Mouse (Mus musculus): Measurements from ENCODE around the gene Gm20388.

Gm20388 gene

GRCm38 (mm10) chr8:124286461-124287124 is 4376.0 kb downstream of the Gm20388 start:
- no peak for DNase-seq (ENCODE audit: inconsistent ontology term)

- no peak for DNase-seq (ENCODE audit: inconsistent ontology term)
These were observed 4377.7 kb downstream of the Gm20388 start for GRCm38 (mm10) chr8:124288215-124288864.

- DNase-seq (ENCODE audit: inconsistent ontology term) = no peak
These were observed 4378.9 kb downstream of the Gm20388 start for GRCm38 (mm10) chr8:124289481-124290050.

- peak; percentile 20 for DNase-seq (ENCODE audit: inconsistent ontology term)
These were observed 4380.5 kb downstream of the Gm20388 start for GRCm38 (mm10) chr8:124290911-124291691.

GRCm38 (mm10) chr8:124291693-124292092 is 4381.1 kb downstream of the Gm20388 start:
- DNase-seq (ENCODE audit: inconsistent ontology term) = no peak

GRCm38 (mm10) chr8:124292965-124293364 is 4382.3 kb downstream of the Gm20388 start:
- no peak for DNase-seq (ENCODE audit: inconsistent ontology term)

- no peak for DNase-seq (ENCODE audit: inconsistent ontology term)
These were observed 4383.8 kb downstream of the Gm20388 start for GRCm38 (mm10) chr8:124294425-124294824.

- DNase-seq (ENCODE audit: inconsistent ontology term) = no peak
These were observed 4384.3 kb downstream of the Gm20388 start for GRCm38 (mm10) chr8:124294900-124295299.

GRCm38 (mm10) chr8:124295357-124295756 is 4384.7 kb downstream of the Gm20388 start:
- DNase-seq (ENCODE audit: inconsistent ontology term) = no peak

GRCm38 (mm10) chr8:124301512-124301911 is 4390.9 kb downstream of the Gm20388 start:
- no peak for DNase-seq (ENCODE audit: inconsistent ontology term)

- no peak for DNase-seq (ENCODE audit: inconsistent ontology term)
These were observed 4391.4 kb downstream of the Gm20388 start for GRCm38 (mm10) chr8:124301935-124302555.

- DNase-seq (ENCODE audit: inconsistent ontology term) = no peak
These were observed 4392.7 kb downstream of the Gm20388 start for GRCm38 (mm10) chr8:124303211-124303902.

- no peak for DNase-seq (ENCODE audit: inconsistent ontology term)
These were observed 4393.5 kb downstream of the Gm20388 start for GRCm38 (mm10) chr8:124304141-124304540.

- DNase-seq (ENCODE audit: inconsistent ontology term) = no peak
These were observed 4395.9 kb downstream of the Gm20388 start for GRCm38 (mm10) chr8:124306574-124306973.

- DNase-seq (ENCODE audit: inconsistent ontology term) = no peak
These were observed 4397.1 kb downstream of the Gm20388 start for GRCm38 (mm10) chr8:124307700-124308099.

- DNase-seq (ENCODE audit: inconsistent ontology term) = no peak
These were observed 4399.9 kb downstream of the Gm20388 start for GRCm38 (mm10) chr8:124310509-124310908.

GRCm38 (mm10) chr8:124311111-124311510 is 4400.5 kb downstream of the Gm20388 start:
- no peak for DNase-seq (ENCODE audit: inconsistent ontology term)

GRCm38 (mm10) chr8:124311723-124312122 is 4401.1 kb downstream of the Gm20388 start:
- DNase-seq (ENCODE audit: inconsistent ontology term) = no peak

GRCm38 (mm10) chr8:124312228-124312627 is 4401.6 kb downstream of the Gm20388 start:
- no peak for DNase-seq (ENCODE audit: inconsistent ontology term)

- DNase-seq (ENCODE audit: inconsistent ontology term) = no peak
These were observed 4404.2 kb downstream of the Gm20388 start for GRCm38 (mm10) chr8:124314803-124315202.

- peak; percentile 76 for DNase-seq (ENCODE audit: inconsistent ontology term)
These were observed 4406.0 kb downstream of the Gm20388 start for GRCm38 (mm10) chr8:124316466-124317136.

All from Muller cell, postnatal 12 days (primary cell).